Mouse (Mus musculus) liver, adult 2 months (tissue): ENCODE data around the gene Sbno2. TPM values are rescaled to one million over a fixed set of nuclear protein-coding genes. Genes with fewer than 3 reads are reported as not detected.

Source experiments
- DNase-seq: peaks from one replicate; pipeline ENCODE4 v3.0.0-alpha.2; 2011; ENCODE audit warnings: low read depth, low spot score; ENCODE audit errors: extremely low read depth
- H3K27ac ChIP-seq: fragments of 200-500 bp; replicated peaks from 2 replicates; pipeline ENCODE4 v1.5.1; 2012; ENCODE audit warnings: low read depth, mild to moderate bottlenecking, control low read depth, inconsistent platforms, low read length; ENCODE audit not compliant: insufficient read depth
- H3K27me3 ChIP-seq: fragments of 200-500 bp; 2 replicates; pipeline ENCODE4 v1.6.1; 2012; ENCODE audit warnings: mild to moderate bottlenecking, moderate library complexity, low read length, inconsistent platforms; ENCODE audit not compliant: control insufficient read depth, insufficient read depth
- H3K36me3 ChIP-seq: fragments of 200-500 bp; 2 replicates; pipeline ENCODE4 v1.6.1; 2012; ENCODE audit warnings: low read length, inconsistent platforms; ENCODE audit not compliant: control insufficient read depth, insufficient read depth
- H3K4me1 ChIP-seq: fragments of 200-500 bp; 2 replicates; pipeline ENCODE4 v1.6.1; 2011; ENCODE audit warnings: low read length; ENCODE audit not compliant: control insufficient read depth, insufficient read depth
- H3K4me3 ChIP-seq: fragments of 200-500 bp; 2 replicates; pipeline ENCODE4 v1.5.1; 2011; ENCODE audit warnings: low read depth, mild to moderate bottlenecking, control low read depth, low read length, moderate library complexity; ENCODE audit not compliant: insufficient read depth
- H3K79me2 ChIP-seq: fragments of 200-500 bp; 2 replicates; pipeline ENCODE4 v1.6.1; 2012; ENCODE audit warnings: inconsistent platforms, mild to moderate bottlenecking, low read length, moderate library complexity; ENCODE audit not compliant: control insufficient read depth, insufficient read depth
- H3K9ac ChIP-seq: fragments of 200-500 bp; 2 replicates; pipeline ENCODE4 v1.6.1; 2012; ENCODE audit warnings: low read depth, mild to moderate bottlenecking, control low read depth, inconsistent platforms, low read length
- CTCF ChIP-seq: fragments of 200-500 bp; IDR thresholded peaks from 2 replicates; pipeline ENCODE4 v1.5.1; 2011; ENCODE audit warnings: low read depth, low read length, control low read depth
- POLR2A ChIP-seq: fragments of 200-500 bp; IDR thresholded peaks from 2 replicates; pipeline ENCODE4 v1.6.1; 2011; ENCODE audit warnings: low read length, control low read depth; ENCODE audit not compliant: insufficient read depth; ENCODE audit errors: extremely low read depth
- whole genome bisulfite sequencing: fragments of 180-500 bp; shearing (Covaris S2); methylation state at CpG from one replicate; pipeline ENCODE4 v1.1.7; 2018; 5-methylcytosine and 5-hydroxymethylcytosine counted together
- polyA plus RNA-seq: library from polyadenylated mRNA; depleted of rRNA; stranded (reverse); fragments of >200 nt; gene quantifications from 2 replicates; pipeline ENCODE4 v1.2.3, GENCODE M21; 2012
- total RNA-seq: library from RNA; depleted of rRNA; stranded (reverse); fragments of >200 nt; gene quantifications from 2 replicates; pipeline ENCODE4 v1.2.3, GENCODE M21; 2014

Gene Sbno2
- total and polyA plus RNA-seq, 2 experiments: 8.9 to 25.9 TPM

GRCm38 (mm10) chr10:80102216-80102915 lies 3.0 kb downstream of the Sbno2 start:
- under 1% methylated on average over 49 of the region's 59 CpGs for WGBS
- H3K27me3 ChIP-seq: no peaks in the 10 kb centered on the region
- peak overlapping the region; percentile 99 for H3K4me3 ChIP-seq
- no peaks in the 10 kb centered on the region for H3K36me3 ChIP-seq
- peak overlapping the region; percentile 99 for H3K9ac ChIP-seq
- H3K4me1 ChIP-seq: peaks cover 34% of the 10 kb centered on the region
- peaks cover 39% of the 10 kb centered on the region for H3K79me2 ChIP-seq
- peak overlapping the region; percentile 91 for H3K27ac ChIP-seq
- DNase-seq: no peak
- TF ChIP-seq POLR2A: peak; percentile 55; the same call in 1 of the 2 replicates
- no peak for TF ChIP-seq CTCF

- H3K79me2 ChIP-seq: peaks cover 51% of the 10 kb centered on the region
- H3K36me3 ChIP-seq: no peaks in the 10 kb centered on the region
- WGBS: 2% methylated on average over 11 of the region's 11 CpGs
- peak overlapping the region; percentile 91 for H3K27ac ChIP-seq
- no peak for DNase-seq
- H3K9ac ChIP-seq: peak overlapping the region; percentile 99
- H3K27me3 ChIP-seq: no peaks in the 10 kb centered on the region
- H3K4me1 ChIP-seq: peaks cover 46% of the 10 kb centered on the region
- peak overlapping the region; percentile 99 for H3K4me3 ChIP-seq
- TF ChIP-seq POLR2A: no peak
- no peak for TF ChIP-seq CTCF
These were observed 4.4 kb downstream of the Sbno2 start for GRCm38 (mm10) chr10:80100982-80101381.

- peak; percentile 83 for DNase-seq
These were observed 6.7 kb downstream of the Sbno2 start for GRCm38 (mm10) chr10:80098630-80099029.

GRCm38 (mm10) chr10:80097275-80097674 lies 8.1 kb downstream of the Sbno2 start:
- H3K36me3 ChIP-seq: no peaks in the 10 kb centered on the region
- 19% methylated on average over 7 of the region's 7 CpGs for WGBS
- H3K9ac ChIP-seq: no peak overlapping the region
- H3K79me2 ChIP-seq: peaks cover 72% of the 10 kb centered on the region
- TF ChIP-seq POLR2A (no peak), CTCF (no peak)
- no peak for DNase-seq
- no peak overlapping the region for H3K4me3 ChIP-seq
- H3K4me1 ChIP-seq: peaks cover 74% of the 10 kb centered on the region
- H3K27me3 ChIP-seq: no peaks in the 10 kb centered on the region
- no peak overlapping the region; the same call in 1 of the 2 replicates for H3K27ac ChIP-seq

More at GRCm38 (mm10) chr10:80098630-80099029, 6.7 kb downstream of the Sbno2 start:
- peak overlapping the region; percentile 7; the same call in 1 of the 2 replicates for H3K9ac ChIP-seq
- no peak for TF ChIP-seq POLR2A
- TF ChIP-seq CTCF: no peak
- H3K27ac ChIP-seq: peak overlapping the region; percentile 91
- peaks cover 63% of the 10 kb centered on the region for H3K4me1 ChIP-seq
- H3K4me3 ChIP-seq: no peak overlapping the region
- 10% methylated on average over 5 of the region's 5 CpGs for WGBS
- peaks cover 61% of the 10 kb centered on the region for H3K79me2 ChIP-seq
- H3K36me3 ChIP-seq: no peaks in the 10 kb centered on the region
- H3K27me3 ChIP-seq: no peaks in the 10 kb centered on the region

GRCm38 (mm10) chr10:80095547-80095946 lies 9.8 kb downstream of the Sbno2 start:
- no peak for DNase-seq
- H3K36me3 ChIP-seq: no peaks in the 10 kb centered on the region
- peaks cover 83% of the 10 kb centered on the region for H3K4me1 ChIP-seq
- TF ChIP-seq CTCF (no peak), POLR2A (no peak)
- H3K4me3 ChIP-seq: no peak overlapping the region
- peak overlapping the region; percentile 39 for H3K9ac ChIP-seq
- no peaks in the 10 kb centered on the region for H3K27me3 ChIP-seq
- 66% methylated on average over 5 of the region's 5 CpGs for WGBS
- H3K27ac ChIP-seq: peak overlapping the region; percentile 80
- peaks cover 75% of the 10 kb centered on the region for H3K79me2 ChIP-seq

GRCm38 (mm10) chr10:80094684-80095083 lies 10.7 kb downstream of the Sbno2 start:
- 19% methylated on average over 3 of the region's 3 CpGs for WGBS
- Histone ChIP-seq H3K27ac (peak overlapping the region; percentile 80), H3K4me3 (no peak overlapping the region), H3K79me2 (peaks cover 75% of the 10 kb centered on the region), H3K9ac (peak overlapping the region; percentile 39), H3K36me3 (no peaks in the 10 kb centered on the region), H3K4me1 (peaks cover 82% of the 10 kb centered on the region), H3K27me3 (no peaks in the 10 kb centered on the region)
- peak; percentile 88 for DNase-seq
- no peak for TF ChIP-seq CTCF
- no peak for TF ChIP-seq POLR2A
